Mouse (Mus musculus): Measurements from ENCODE around the gene Igf1.

The Igf1 gene

GRCm38 (mm10) chr10:87858013-87858806 lies at the start of gene Igf1:
TSS of gene Igf1 (plus strand) at chr10:87858265.
- no peak for DNase-seq (ENCODE audit: low spot score in 2 of 2)

DNA sequence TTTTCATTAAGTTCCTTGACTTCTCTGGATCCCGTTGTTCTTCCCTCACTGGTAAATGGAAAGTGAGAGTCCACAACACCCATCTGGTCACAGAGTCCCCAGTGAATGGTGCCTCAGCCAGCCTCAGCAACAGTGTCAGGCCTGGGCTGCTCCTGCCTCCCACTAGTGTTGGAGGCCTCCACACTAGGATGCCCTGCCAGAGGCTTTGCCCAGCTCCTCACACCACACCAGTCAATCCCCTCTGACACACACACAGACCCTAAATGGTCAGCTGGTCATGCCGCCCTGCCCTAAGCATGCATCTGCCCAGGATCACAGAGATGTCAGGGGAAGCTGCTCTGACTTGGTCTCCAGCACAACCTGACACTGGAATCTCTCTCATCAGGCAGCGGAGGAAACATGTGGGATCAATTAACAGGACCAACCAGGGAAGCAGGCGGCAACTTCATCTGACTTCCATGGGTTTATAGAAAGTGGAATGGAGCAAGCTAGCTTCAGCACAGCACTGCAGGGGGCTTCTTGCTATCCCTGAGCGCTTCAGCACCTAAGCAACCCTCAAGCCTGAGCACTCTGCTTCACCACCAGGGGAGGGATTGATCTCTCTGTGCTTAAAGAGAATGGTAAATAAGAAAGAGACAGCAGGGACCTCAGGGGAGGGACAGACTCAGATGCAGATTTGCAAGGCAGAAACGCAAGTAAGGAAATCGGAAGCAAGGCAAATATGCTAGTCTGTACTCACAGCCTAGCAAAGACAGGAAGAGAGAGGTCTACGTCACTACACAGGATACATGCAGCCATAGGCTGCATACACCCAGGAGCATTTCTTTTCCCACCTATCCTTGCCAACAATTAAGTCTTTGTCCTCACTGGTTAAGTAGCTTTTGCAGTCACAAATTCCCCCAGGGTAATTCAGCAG lies 45.6 kb upstream of the Igf1 start:
- no peak for DNase-seq (ENCODE audit: low spot score in 2 of 2)

DNA sequence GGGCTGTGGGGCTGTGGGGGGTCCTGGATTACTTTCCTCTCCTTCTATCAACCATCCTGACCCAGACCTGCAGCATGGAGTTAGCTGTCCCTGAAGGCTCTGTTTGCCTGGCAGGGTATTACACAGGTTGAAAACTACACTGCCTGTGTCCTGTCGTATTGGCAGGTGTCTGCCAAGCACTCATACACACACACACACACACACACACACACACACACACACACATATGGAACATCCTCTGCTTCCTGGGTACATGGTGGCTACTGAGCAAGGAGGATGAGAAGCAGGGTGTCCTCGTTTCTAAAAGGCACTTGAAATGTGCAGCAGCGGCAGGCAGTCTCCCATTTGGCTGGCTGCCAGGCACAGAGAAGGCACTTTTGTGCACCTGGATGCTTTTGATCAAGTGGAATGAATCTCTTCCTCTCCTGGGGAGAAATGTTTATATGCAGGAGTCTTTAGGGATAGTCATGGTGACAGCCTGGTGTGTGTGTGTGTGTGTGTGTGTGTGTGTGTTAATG lies 44.9 kb upstream of the Igf1 start:
- peak; percentile 22 to 25 for DNase-seq (ENCODE audit: low spot score in 2 of 2)

GRCm38 (mm10) chr10:87816861-87817260 lies 41.2 kb upstream of the Igf1 start:
- peak in 1 of 2 experiments; percentile 11 for DNase-seq (ENCODE audit: low spot score in 2 of 2)

DNA sequence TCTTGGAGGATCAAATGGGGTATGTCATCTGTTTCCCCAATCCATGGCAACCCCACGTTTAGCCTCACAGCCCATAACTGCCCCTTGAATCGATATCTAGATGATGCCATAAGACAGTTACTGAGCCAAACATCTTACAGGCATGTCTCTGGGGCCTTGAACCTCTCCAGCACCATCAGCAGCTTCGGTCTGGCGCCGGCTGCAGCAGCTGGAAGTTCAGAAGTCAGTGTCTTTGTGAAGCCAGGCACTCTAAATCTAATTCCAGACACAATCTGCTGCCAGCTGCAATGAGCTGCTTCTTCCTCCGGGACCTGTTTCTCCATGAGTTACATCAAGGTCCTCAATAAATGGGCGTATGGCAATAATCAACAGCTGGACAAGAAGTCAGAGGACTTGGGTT lies 40.3 kb upstream of the Igf1 start:
- DNase-seq (ENCODE audit: low spot score in 2 of 2) = no peak

DNA sequence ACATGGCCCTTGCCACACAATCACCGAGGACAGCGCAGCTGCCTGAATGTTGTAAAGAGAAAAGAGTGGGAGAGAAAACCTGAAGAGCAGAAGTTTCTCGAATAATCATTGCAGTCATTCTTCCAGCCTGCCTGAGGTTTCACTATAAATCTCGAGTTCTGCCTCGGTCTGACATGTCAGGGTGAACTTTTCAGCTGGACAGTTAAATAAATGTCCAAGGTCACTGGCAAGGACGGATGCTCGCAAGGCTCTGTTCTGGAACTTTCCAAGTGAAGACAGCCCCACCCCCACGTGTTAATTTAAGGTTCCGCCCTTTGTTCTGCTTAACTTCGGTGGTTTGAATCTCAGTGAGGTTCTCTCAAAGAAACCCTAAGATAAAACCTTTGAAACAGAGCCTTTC lies 36.2 kb upstream of the Igf1 start:
- DNase-seq (ENCODE audit: low spot score in 2 of 2) = no peak

- DNase-seq (ENCODE audit: low spot score in 2 of 2) = no peak
Measured at GRCm38 (mm10) chr10:87830012-87830411, 28.1 kb upstream of the Igf1 start.

DNA sequence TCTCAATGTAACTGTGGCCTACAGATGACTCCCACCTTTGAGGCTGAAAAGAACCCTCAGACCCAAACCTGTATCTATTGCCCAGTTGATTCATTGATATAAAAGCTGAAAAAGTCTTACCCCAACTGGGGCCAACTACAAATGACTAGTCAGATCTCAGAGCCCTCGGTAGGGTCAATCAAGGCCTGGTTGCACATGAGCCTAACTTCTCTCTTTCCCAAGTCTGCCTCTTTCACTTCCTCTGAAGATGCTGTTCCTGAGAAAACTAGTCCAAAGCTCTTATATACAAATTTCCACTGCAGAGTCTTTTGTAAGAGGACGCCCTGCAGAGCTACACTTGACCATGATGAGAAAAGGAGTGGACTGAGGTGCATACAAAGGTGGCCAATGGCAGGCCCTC lies 27.4 kb upstream of the Igf1 start:
- no peak for DNase-seq (ENCODE audit: low spot score in 2 of 2)

DNA sequence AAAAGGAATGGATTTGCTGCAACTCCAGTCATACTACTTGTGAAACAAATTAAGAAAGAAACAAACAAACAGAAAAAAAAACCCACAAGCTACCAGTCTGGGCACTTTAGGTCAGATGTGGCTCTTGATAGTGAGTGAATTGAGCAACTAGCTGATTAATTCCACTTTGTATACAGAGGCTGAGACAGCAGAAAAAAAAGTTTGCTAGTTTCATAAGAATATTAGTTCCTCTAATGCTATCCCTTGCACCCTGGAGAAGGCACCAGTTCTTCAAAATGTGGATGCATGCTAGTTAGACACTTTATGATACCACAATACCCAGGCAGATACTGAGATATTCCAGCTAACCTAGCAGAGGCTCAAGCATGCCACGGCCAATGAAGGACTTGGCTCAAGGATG lies 26.0 kb upstream of the Igf1 start:
- DNase-seq (ENCODE audit: low spot score in 2 of 2) = no peak

DNA sequence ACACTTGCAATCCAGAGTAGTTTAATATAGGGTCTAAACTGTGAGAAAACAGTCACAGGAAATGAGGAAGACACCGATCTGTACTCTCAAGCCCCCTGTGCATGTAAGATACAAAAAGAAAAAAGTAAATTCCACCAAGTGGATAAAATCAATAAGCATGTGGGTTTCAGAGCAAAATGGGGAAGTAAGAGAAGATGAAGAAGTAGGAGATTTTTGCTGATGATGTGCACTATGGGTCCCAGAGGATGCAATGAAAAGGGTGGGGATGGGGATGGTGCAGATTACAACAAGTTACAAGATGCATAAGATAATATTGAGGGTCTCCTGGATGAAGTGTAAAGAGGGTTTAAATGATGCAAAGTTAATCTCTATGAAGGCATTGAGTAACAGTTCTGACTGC lies 18.6 kb upstream of the Igf1 start:
- DNase-seq (ENCODE audit: low spot score in 2 of 2) = no peak

DNA sequence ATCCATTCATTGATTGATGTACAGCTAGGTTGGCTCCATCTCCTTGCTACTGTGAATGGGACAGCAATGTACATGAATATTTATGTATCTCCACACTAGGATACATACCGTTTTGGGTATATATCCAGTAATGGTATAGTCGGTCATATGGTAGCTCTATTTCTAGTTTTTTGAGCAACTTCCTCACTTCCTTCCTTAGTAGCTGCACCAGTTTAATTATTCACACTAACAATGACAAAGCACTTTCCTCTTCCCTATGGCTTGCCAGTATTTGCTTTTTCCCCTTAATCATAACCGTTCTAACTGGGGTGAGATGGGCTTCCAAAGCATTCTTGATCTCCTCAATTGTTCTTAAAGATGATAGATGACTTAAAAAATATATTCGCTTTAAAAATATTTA lies 15.6 kb upstream of the Igf1 start:
- DNase-seq (ENCODE audit: low spot score in 2 of 2) = no peak

- no peak for DNase-seq (ENCODE audit: low spot score in 2 of 2)
Measured at GRCm38 (mm10) chr10:87844917-87845552, 13.0 kb upstream of the Igf1 start.

GRCm38 (mm10) chr10:87847882-87848281 lies 10.2 kb upstream of the Igf1 start:
- no peak for DNase-seq (ENCODE audit: low spot score in 2 of 2)

DNA sequence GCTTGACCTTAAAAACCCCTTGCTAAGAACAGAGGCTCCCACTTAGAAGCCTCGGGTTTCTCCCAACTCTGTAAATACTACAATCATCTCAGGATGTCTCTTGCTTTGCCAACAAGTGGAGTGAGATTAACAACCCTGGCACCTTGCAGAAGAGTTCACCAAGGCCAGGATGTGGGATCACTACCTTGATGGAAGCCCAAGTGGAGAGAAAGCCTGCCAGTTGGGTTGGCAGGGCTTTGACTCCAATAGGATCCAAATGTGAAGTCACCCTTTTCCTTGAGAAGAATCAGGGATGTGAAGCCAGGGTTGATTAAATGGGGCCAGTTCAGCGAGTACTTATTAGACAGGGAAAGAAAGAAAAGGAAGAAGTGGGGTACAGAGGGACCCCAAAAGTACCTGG lies 9.6 kb upstream of the Igf1 start:
- no peak for DNase-seq (ENCODE audit: low spot score in 2 of 2)

DNA sequence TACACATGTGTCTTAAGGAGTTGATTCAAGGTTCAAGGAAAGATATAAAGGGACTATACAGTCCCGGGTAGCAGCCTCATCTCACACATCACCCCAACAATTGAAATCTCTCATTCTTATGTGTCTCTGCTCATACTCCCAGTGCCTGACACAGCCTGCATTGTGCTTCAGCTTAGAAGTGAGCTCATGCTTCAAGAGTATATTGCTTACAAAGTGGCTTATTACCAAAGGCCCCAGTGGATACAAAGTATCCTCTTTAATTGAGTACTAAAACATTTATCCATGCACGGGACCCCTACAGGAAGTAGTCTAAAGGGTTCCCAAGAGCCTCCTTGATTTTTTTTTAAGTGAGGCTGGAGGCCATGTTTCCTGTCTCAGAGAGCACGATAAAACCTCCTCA lies 6.6 kb upstream of the Igf1 start:
- no peak for DNase-seq (ENCODE audit: low spot score in 2 of 2)

GRCm38 (mm10) chr10:87854408-87854807 lies 3.7 kb upstream of the Igf1 start:
- peak; percentile 73 to 74 for DNase-seq (ENCODE audit: low spot score in 2 of 2)

- DNase-seq (ENCODE audit: low spot score in 2 of 2) = no peak
Measured at GRCm38 (mm10) chr10:87855423-87856122, 2.5 kb upstream of the Igf1 start.

DNA sequence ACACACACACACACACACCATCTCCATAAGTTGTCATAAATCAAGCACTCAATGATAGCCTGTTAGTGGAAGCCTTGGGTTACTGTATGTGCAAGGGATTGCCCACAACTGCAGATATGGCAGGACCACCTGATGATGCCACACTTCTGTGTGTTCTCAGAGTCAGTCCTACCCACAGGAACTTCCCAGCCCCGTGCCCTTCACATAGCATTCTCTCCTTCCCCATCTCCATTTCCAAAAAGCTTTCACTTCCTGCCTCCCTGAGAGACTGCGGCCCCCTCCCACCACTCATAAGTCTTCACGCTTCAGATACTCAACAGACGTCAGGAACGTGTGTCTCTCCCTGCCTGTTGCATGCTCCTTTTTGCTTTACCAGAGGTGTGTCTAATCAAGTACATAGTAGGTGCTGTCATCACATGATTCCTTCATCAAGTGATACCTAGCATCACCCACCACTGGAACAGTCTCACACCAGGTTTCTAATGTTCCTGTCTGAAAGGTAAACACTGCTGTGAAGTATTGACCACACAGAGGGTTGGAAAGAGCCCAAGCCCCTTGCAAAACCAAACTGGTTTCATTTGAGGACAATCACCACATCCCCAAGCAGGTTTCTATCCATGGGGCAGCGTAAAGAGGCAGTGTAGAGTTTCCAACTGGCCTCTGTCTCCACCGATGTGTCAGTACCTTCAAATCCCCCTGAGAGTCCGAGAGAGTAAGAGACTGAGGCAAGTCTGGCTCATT lies 680 bp upstream of the Igf1 start:
- DNase-seq (ENCODE audit: low spot score in 2 of 2) = no peak

DNA sequence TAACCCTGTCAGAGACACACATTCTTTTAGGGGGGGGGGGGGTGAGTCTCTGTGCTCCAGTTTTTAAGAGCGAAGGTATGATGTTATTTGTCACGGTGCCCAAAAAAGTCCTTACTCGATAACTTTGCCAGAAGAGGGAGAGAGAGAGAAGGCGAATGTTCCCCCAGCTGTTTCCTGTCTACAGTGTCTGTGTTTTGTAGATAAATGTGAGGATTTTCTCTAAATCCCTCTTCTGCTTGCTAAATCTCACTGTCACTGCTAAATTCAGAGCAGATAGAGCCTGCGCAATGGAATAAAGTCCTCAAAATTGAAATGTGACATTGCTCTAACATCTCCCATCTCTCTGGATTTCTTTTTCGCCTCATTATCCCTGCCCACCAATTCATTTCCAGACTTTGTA lies 874 bp downstream of the Igf1 start:
- DNase-seq (ENCODE audit: low spot score in 2 of 2) = peak in 1 of 2 experiments; percentile 25

DNA sequence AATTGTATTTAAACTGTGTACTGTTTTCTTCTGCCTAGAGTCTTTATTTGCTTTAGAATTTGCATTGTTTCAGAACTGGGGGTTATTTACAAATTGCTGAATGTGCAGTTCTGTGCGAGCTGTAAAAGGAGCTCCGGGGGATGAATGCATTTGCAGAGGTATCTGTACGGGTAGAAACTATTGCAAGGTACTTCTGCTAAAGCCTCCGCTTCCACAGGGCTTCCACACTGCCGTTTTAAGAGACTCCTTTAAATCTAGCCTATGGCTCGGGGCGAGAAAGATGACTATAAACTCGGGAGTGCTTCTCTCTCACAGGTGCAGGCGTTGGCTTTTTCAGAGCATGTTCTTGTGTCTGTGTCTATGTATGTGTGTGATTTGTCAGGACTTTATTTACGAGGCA lies 1.4 kb downstream of the Igf1 start:
- DNase-seq (ENCODE audit: low spot score in 2 of 2) = peak in 1 of 2 experiments; percentile 22
